Mouse (Mus musculus) induced T-regulatory cell, adult 2 months (primary cell): ENCODE results near the gene Slc7a7.
"Not testable (repeated sequence)": the region's sequence is repeated elsewhere in the genome, so short reads cannot be mapped to it uniquely, and the experiment has no call there.

ENCODE experiments used
- DNase-seq: peaks from one replicate; pipeline ENCODE4 v3.0.0-alpha.2; 2012; ENCODE audit warnings: low read depth

The Slc7a7 gene

GRCm38 (mm10) chr14:54377166-54377565 lies 40.4 kb downstream of the Slc7a7 start:
- DNase-seq = no peak

- DNase-seq = peak; percentile 69
These were observed 41.7 kb downstream of the Slc7a7 start for GRCm38 (mm10) chr14:54375916-54376315.

GRCm38 (mm10) chr14:54372923-54373322 lies 44.7 kb downstream of the Slc7a7 start:
- DNase-seq = no peak

- DNase-seq = no peak
These were observed 46.1 kb downstream of the Slc7a7 start for GRCm38 (mm10) chr14:54371460-54371859.

GRCm38 (mm10) chr14:54370595-54370994 lies 47.0 kb downstream of the Slc7a7 start:
- no peak for DNase-seq

- peak; percentile 31 for DNase-seq
These were observed 48.2 kb downstream of the Slc7a7 start for GRCm38 (mm10) chr14:54369372-54369771.

GRCm38 (mm10) chr14:54367429-54368060 lies 50.0 kb downstream of the Slc7a7 start:
- no peak for DNase-seq

- no peak for DNase-seq
These were observed 51.0 kb downstream of the Slc7a7 start for GRCm38 (mm10) chr14:54366581-54366980.

GRCm38 (mm10) chr14:54365026-54365645 lies 52.4 kb downstream of the Slc7a7 start:
- no peak for DNase-seq

GRCm38 (mm10) chr14:54363156-54363555 lies 54.4 kb downstream of the Slc7a7 start:
- no peak for DNase-seq

GRCm38 (mm10) chr14:54360577-54361340 lies 56.8 kb downstream of the Slc7a7 start, which contains the start of gene Oxa1l:
TSS of gene Oxa1l (plus strand) at chr14:54360834.
- peak; percentile 99 for DNase-seq

GRCm38 (mm10) chr14:54354406-54354805 lies 63.2 kb downstream of the Slc7a7 start:
- peak; percentile 40 for DNase-seq

- peak; percentile 39 for DNase-seq
These were observed 65.3 kb downstream of the Slc7a7 start for GRCm38 (mm10) chr14:54352314-54352713.

- peak; percentile 74 for DNase-seq
These were observed 66.6 kb downstream of the Slc7a7 start for GRCm38 (mm10) chr14:54350773-54351541.

- not testable (repeated sequence) for DNase-seq
These were observed 75.8 kb downstream of the Slc7a7 start for GRCm38 (mm10) chr14:54341807-54342206.

GRCm38 (mm10) chr14:54340836-54341235 lies 76.7 kb downstream of the Slc7a7 start:
- DNase-seq = no peak

- no peak for DNase-seq
These were observed 84.0 kb downstream of the Slc7a7 start for GRCm38 (mm10) chr14:54333452-54334189.

- no peak for DNase-seq
These were observed 85.2 kb downstream of the Slc7a7 start for GRCm38 (mm10) chr14:54332176-54333074.

GRCm38 (mm10) chr14:54331178-54331577 lies 86.4 kb downstream of the Slc7a7 start:
- no peak for DNase-seq

- DNase-seq = no peak
These were observed 88.4 kb downstream of the Slc7a7 start for GRCm38 (mm10) chr14:54329201-54329600.
